Mouse (Mus musculus): ENCODE results near the gene Xbp1.

DNA sequence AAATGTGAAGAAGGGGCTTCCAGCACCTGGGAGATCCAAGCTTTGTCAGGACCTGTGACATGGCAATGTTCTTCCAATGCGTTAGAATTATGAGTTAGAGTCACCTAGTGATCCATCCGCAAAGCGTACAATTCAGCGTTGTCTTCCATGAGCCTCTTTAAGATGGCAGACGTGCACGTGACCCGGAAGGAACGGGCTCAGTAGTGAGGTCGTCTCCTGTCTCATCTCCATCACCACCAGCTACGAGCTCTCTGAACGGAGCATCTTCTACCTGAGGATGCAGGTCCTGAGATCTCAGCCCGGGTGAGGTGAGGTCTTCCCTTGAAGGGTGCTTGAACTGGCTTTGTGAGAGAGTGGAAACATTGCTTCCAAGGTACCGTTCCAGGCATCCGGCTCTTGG, 3.8 kb upstream of the Xbp1 start:
- TF ChIP-seq POLR2A (IDR thresholded peaks at IDR 0.05; ENCODE audit: borderline replicate concordance, extremely low read depth, insufficient read depth, insufficient read length, poor library complexity, severe bottlenecking) (no peak), CTCF (IDR thresholded peaks at IDR 0.05; ENCODE audit: borderline replicate concordance, extremely low read depth, insufficient read depth, insufficient read length) (no peak)
